Mouse (Mus musculus) ES-E14 (cell line): Measurements from ENCODE around the gene Tsg101.

Experiments used
- CHD2 ChIP-seq: IDR thresholded peaks from 2 replicates; pipeline ENCODE4 v1.6.1; 2014; ENCODE audit warnings: mild to moderate bottlenecking, low read depth, low read length, inconsistent platforms
- HCFC1 ChIP-seq: IDR thresholded peaks from 2 replicates; pipeline ENCODE4 v1.6.1; 2012; ENCODE audit warnings: low read length, inconsistent platforms, borderline replicate concordance; ENCODE audit not compliant: insufficient read depth
- ZC3H11A ChIP-seq: IDR thresholded peaks from 2 replicates; pipeline ENCODE4 v1.6.1; 2012; ENCODE audit warnings: low read depth, mild to moderate bottlenecking, inconsistent platforms, low read length, borderline replicate concordance
- ZNF384 ChIP-seq: IDR thresholded peaks from 2 replicates; pipeline ENCODE4 v1.6.1; 2012; ENCODE audit warnings: low read depth, low read length, inconsistent platforms

- TF ChIP-seq ZNF384: no peak
- no peak for TF ChIP-seq HCFC1
- no peak for TF ChIP-seq CHD2
- no peak for TF ChIP-seq ZC3H11A
Observed at GRCm38 (mm10) chr7:46845978-46846485, 73.7 kb downstream of the Tsg101 start.
